Mouse (Mus musculus) T-helper 1 cell (primary cell): ENCODE data around the gene Ifna1.
"Not testable (repeated sequence)": the region's sequence is repeated elsewhere in the genome, so short reads cannot be mapped to it uniquely, and the experiment has no call there.

Experiments used
- in situ Hi-C: fragments of 300-600 bp; cut with MboI, MseI; formaldehyde crosslinking; loops from one replicate; pipeline ENCODE4 v1.15.1; 2025; ENCODE audit warnings: high pct_unique_total_duplicates

Gene Ifna1

DNA sequence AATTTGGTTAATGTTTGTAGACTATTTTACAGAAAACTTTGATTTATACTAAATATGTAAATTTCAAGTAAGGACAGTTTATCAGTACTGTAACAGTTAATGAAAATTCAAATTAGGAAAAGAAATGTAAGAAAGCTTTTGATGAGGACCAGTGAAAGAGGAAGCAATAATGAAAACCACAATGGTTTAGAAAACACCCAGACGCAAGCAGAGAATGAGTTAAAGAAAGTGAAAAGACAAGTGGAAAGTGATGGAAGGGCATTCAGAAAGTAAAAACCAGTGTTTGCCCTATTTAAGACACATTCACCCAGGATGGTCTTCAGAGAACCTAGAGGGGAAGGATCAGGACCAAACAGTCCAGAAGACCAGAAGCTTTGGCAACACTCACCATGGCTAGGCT lies at the start of gene Ifna1:
Gene Ifna1, plus strand, starts transcription at position 390 of the 400 bp plus-strand sequence.
- in situ Hi-C loops: no loop called here

DNA sequence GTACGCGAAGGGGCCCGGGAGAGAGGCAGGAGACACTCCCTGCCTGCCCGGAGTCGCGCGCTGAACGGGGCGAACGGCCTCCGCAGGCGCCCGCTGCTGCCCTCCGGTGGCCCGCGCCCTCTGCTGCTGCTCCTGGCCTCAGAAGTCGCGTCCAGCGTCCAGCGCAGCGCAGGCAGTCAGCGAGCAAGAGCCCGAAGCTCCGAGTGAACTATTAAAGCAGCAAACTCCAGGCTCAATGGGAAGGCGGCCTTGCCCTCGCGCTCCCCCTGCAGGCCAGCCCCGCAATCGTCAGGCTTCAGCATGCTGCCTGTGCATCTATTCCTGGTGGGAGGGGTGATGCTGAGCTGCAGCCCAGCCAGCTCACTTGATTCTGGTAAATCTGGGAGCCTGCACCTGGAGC lies 46.9 kb upstream of the Ifna1 start, which contains the start of gene Gm13287:
Gene Gm13287, plus strand, starts transcription at position 301 of the 400 bp plus-strand sequence.
- in situ Hi-C loops: not testable (repeated sequence)

DNA sequence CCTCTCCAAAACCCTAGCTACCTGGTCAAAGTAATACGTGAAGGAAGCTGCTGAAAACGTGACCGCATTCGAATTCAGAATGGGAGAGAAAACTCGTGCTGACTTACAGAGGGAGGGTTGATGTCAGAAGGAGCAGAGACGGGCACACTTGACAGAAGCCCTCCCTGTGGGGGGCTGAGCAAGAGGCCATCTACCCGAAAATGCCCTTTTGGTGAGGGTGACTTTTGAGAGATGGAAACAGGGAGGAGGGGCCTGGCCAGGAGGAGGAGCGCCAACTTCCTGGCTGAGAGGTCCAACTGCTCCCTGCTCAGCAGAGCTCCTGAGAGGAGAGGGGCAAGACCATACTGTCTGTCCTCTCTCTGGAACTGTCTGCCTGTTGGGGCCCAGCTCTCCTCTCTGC lies 44.7 kb upstream of the Ifna1 start, which contains the start of gene Gm13288:
Gene Gm13288, plus strand, starts transcription at position 301 of the 400 bp plus-strand sequence.
- in situ Hi-C loops: loop anchor here (5.0 kb wide), 1 partner anchor 33 kb away; the partner anchor contains the start of gene Gm13290

DNA sequence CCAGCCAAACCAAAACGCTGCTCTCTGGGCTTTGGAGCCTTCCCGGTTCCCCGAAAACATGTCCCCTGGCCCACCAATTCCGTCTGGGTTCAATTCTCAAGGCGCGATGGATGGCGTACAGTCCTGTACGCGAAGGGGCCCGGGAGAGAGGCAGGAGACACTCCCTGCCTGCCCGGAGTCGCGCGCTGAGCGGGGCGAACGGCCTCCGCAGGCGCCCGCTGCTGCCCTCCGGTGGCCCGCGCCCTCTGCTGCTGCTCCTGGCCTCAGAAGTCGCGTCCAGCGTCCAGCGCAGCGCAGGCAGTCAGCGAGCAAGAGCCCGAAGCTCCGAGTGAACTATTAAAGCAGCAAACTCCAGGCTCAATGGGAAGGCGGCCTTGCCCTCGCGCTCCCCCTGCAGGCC lies 44.1 kb upstream of the Ifna1 start:
- in situ Hi-C loops: loop anchor here (5.0 kb wide), 1 partner anchor 33 kb away; the partner anchor contains the start of gene Gm13290

DNA sequence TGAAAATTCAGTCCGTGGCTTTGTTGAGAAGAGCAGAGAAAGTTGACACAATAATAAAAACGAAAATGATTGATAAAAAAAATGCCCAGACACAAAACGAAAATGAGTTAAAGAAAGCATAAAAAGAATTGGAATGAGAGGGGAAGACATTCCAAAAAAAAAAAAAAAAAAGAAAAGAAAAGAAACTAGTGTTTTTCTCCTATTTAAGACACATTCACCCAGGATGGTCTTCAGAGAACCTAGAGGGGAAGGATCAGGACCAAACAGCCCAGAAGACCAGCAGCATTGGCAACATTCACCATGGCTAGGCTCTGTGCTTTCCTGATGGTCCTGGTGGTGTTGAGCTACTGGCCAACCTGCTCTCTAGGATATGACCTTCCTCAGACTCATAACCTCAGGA lies 34.0 kb upstream of the Ifna1 start, which contains the start of gene Ifna7:
Gene Ifna7, plus strand, starts transcription at position 301 of the 400 bp plus-strand sequence.
- in situ Hi-C loops: no loop called here

DNA sequence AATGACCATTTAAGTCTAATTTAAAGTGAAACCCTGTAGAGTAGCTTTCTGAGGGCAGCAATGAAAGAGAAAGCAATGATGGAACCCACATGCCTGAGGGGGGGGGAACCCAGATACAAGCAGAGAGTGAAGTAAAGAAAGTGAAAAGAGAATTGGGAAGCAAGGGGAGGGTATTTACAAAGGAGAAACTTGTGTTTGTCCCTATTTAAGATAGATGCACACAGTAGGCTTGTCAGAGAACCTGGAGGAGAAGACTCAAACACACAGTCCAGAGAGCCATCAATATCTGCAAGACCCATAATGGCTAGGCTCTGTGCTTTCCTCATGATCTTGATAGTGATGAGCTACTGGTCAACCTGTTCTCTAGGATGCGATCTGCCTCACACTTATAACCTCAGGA lies 30.2 kb upstream of the Ifna1 start, which contains the start of gene Ifna11:
Gene Ifna11, plus strand, starts transcription at position 301 of the 400 bp plus-strand sequence.
- in situ Hi-C loops: no loop called here

DNA sequence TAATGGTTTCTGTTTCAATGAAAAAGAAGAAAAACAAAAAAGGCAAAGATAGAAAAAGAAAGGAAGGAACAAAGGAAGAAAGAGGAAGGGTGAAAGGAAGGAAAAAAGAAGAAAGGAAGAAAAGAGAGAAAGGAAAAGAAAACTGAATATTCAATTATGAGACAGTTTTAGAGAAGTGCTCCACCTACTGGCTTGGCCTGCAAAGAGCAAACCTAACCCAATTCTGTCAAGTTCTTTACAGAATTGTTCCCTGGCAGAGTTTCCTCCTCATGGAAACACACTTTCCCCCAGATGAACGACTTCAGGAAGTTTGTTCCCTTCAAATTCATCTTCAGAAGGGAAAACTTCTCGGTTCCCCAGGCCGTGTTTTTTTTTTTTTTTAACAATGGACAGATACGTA lies 26.9 kb upstream of the Ifna1 start:
- in situ Hi-C loops: no loop called here

DNA sequence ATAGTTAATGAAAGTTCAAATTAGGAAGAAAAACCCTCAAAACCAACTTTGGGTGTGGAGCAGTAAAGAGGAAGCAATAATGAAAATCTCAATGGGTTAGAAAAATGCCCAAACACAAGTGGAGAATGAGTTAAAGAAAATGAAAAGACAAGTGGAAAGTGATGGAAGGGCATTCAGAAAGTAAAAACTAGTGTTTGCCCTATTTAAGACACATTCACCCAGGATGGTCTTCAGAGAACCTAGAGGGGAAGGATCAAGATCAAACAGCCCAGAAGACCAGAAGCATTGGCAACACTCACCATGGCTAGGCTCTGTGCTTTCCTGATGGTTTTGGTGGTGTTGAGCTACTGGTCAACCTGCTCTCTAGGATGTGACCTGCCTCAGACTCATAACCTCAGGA lies 22.8 kb upstream of the Ifna1 start, which contains the start of gene Ifna6:
Gene Ifna6, plus strand, starts transcription at position 301 of the 400 bp plus-strand sequence.
- in situ Hi-C loops: not testable (repeated sequence)

DNA sequence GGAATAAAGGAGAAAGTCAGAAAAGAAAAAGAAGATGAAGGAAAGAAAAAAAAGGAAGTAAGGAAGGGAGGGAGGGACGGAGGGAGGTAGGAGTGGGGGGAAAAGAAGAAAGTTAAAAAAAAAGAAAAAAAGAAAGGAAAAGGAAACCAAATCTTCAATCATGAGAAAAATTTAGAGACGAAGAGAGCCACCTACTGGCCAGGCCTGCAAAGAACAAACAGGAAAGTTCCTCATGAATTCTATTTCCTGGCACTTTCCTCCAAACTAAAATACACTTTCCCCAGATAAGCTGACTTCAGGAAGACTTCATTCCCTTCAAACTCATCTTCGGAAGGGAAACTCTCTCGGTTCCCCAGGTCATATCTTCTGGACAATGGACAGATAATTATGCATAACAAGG lies 19.4 kb upstream of the Ifna1 start:
- in situ Hi-C loops: no loop called here

DNA sequence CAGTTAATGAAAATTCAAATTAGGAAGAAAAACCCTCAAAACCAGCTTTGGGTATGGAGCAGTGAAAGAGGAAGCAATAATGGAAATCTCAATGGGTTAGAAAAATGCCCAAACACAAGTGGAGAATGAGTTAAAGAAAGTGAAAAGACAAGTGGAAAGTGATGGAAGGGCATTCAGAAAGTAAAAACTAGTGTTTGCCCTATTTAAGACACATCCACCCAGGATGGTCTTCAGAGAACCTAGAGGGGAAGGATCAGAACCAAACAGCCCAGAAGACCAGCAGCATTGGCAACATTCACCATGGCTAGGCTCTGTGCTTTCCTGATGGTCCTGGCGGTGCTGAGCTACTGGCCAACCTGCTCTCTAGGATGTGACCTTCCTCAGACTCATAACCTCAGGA lies 14.7 kb upstream of the Ifna1 start, which contains the start of gene Ifna5:
Gene Ifna5, plus strand, starts transcription at position 301 of the 400 bp plus-strand sequence.
- in situ Hi-C loops: not testable (repeated sequence)

DNA sequence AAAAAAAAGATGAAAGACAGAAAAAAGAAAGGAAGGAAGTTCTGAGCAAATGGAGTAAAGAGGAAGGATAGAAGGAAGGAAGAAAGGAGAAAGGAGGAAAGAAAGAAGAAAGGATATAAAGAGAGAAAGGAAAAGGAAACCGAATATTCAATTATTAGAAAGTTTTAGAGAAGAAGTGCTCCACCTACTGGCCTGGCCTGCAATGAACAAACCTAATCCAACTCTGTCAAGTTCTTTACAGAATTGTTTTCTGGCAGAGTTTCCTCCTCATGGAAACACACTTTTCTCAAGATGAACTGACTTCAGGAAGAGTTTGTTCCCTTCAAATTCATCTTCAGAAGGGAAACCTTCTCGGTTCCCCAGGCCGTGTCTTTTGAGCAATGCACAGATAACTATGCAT lies 11.1 kb upstream of the Ifna1 start:
- in situ Hi-C loops: no loop called here

DNA sequence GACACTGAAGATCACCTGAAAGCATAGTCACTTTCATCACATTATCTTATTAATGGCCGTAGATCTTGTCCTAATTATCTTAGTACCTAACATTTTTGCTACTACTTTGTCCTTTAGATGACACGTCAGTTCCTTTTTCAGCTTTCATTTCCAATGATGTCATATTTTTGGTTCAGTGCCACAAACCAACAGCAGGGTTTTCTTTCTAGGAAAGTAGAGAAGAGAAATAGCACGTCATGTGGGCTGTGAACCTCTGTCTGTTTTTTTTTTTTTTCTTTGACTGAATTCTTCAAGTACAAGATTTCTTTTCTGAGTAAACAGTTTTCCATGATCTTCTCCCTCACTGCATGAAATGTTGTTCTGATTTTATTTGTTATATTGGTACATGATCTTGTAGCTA lies 9.8 kb upstream of the Ifna1 start:
- in situ Hi-C loops: no loop called here

DNA sequence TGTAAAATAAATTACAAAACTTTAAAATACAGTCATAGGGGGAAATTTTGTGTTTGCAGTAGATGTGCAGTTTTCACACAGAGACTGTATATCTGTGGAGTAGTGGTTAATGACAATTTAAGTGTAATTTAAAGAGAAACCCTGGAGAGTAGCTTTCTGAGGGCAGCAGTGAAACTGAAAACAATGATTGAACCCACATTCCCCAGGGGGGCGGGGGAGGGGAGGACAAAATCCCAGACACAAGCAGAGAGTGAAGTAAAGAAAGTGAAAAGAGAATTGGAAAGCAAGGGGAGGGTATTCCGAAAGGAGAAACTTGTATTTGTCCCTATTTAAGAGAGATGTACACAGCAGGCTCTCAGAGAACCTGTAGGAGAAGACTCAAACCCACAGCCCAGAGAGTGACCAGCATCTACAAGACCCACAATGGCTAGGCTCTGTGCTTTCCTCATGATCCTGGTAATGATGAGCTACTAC lies 8.4 kb upstream of the Ifna1 start, which contains the start of gene Ifna4:
Gene Ifna4, plus strand, starts transcription at position 424 of the 474 bp plus-strand sequence.
- in situ Hi-C loops: no loop called here

DNA sequence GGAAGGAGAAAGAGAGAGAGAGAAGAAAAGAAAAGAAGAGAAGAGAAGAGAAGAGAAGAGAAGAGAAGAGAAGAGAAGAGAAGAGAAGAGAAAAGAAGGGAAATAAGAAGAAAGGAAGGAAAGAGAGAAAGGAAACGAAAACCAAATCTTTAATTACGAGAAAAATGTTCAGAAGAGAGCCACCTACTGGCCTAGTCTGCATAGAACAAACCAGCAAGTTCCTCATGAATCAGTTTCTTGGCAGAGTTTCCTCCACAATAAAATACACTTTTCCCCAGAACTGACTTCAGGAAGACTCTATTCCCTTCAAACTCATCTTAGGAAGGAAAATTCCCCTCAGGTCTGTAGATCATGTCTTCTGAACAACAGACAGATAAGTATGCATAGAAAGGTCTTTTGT lies 4.6 kb upstream of the Ifna1 start:
- in situ Hi-C loops: no loop called here

DNA sequence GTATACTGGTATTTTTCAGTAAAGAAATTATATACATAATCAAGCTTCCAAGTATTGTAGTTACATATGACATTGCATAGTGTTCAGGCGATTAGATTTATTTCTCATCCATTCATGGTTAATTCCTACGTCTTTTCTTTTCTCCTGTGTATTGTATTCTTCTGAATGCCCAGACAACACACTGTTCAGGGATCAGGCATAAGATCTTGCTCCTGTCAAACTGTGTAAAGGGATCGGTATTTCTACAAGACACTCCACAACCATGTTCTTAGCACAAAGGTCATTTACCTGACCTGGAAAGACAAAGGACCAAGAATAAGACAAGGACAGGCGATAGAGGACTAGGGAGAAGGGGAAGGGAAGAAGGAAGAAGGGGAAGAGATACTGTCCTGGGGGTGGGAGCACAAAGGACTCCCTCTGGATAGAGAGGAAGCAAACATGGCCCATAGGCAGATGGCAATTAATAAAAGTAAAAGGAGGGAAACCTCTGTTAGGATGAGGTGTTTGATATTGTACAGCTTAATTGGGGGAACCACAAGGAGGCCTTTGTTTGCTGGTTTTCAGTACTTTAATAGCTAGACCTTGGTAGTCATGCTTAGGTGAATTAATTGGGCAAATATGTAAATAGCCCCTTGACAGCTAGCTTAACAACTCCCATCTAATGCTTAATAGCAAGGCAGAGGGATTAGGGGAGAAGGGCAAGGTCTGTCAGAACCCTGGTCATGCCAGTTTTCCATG lies 1.3 kb downstream of the Ifna1 start:
- in situ Hi-C loops: no loop called here

DNA sequence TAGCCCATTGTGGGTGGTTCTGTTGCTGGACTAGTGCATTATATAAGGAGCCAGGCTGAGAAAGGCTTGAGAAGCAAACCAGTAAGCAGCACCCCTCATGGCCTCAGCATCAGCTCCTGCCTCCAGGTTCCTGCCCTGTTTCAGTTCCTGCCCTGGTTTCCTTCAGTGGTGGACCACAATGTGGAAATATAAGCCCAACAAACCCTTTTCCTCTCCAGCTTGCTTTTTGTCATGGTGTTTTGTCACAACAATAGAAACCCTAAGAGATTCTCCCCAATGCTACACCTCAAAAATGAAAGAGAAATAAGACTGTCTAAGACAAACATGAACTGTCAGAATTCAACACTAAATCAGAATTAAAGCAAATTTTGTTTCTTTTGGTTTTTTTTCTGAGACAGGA lies 9.3 kb downstream of the Ifna1 start:
- in situ Hi-C loops: no loop called here

DNA sequence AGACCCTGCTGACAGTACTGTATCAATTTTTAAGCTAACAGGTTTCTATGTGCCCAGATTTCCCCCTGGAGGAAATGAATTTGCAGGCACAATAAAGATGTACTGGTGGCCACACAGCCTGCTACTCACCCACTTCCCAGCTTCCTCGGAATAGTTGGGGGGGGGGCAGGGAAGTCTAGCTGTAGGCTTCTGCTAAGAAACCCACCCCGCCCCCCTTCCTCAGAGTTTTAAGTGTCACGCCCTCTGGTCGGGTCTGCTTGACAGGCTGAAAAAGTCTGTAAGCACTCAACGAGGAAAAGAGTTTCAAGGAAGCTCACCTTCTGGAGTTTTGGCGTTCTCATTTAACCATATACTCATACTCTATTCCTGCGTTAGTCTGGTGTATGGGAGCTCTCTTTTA lies 13.4 kb downstream of the Ifna1 start:
- in situ Hi-C loops: no loop called here

DNA sequence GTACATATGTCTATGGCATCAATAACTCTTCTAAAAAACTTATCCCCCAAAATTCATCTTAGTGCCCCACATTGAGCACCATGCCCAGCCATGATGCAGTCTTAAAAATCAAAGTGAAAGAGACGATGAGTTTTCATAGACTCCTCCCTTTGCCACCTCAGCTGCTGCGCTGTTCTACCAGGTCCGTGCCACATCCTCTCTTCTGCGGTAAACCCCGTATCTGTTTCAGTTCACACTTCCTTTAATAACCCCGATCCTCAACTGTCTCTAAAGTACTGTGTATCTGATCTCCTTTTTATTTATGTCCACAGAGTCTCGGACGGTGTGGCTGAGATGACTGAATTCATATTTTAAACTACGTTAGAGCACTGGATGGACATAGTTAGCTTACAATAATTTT lies 14.7 kb downstream of the Ifna1 start:
- in situ Hi-C loops: no loop called here

DNA sequence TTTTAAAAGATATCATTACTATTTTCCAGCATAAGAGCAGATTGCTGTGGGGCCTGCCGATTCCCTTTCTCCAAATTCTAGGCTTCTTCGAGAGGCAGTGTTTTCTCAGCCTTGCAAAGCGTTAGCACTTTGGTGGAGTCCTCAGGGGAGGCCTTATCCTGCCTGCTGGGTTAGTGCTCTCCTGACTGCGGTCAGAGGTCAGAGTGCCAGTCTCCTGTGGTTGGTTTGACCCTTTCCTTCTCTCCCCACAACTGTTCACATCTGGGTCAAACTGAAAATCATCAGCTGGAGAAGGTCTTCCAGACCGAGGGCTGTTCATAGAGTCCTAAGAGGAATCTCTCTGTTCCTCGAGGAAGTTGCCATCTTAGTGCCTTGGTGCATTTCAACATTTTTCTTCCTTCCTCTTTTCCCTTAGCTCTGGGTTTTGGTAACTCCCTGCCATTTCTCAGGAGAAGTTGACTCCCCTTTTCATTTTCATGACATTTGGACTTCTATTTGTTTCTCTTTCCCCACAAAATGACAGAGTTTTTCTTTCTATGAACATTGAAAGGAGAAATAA lies 15.2 kb downstream of the Ifna1 start:
- in situ Hi-C loops: no loop called here

DNA sequence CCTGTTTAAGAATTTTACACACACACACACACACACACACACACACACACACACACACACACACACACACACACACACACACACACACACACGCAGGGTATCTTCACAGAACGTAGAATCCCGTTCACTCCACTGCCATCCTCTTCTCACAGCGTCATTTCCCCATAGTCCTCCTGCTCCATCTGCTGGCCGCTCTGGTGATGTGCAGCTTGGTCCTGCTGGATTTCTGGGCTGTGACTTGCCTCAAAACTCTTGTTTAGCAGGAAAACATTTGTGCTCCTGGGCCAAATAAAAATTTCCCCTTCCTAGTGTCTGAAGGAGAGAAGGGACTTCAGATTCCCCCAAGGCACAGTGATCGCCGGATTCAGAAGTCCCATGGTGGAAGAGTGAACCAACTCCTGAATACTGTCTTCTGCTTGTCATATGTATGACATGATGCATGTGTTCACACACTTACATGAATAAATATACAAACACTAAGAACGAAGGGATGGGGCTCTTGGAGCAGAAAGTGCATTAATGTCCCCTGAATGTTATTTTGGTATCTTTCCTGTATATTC lies 17.6 kb downstream of the Ifna1 start:
- in situ Hi-C loops: no loop called here

DNA sequence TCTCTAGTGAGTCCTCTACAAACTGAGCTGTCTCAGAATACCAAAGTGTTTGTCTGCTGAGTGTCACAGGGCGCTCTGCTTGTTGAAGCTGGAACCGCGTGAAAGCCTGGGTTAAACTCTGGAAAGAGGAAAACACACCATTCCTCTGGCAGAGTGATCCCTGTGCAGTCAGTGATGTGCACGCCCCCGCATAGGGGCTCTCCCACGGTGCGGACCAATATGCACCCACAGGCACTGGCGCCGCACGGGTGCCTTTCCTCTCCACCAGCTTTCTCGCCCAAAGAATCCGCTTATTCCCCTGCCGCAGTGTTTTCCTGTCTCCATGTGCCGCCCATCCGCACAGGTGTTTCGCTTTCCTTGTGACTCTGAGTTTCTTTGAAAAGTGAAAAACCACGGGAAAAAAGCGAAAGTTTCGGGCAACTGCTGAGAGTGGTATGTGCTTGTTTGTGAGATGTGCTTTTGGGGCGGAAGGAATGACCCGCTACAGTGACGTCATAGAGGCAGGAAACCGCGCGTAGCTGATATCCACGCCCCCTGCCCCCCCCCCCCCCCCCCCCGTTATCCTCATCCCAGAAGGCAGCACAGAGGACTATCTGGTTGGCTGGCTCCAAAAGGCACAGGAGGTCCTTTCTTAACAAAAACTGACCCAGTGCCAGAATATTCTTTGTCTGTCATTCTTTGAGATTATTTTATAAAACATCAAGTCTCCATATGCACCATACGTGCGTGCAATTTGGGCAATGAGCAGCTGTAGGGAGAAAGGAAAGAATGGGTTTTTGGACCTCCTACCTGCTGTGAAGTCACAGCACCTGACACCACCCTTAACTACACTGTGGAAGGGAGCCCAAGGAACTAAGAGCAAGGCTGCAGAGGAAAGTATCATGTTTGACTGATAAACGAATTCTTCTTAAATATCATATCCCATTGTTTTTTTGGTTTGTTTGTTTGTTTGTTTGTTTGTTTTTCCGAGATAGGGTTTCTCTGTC lies 18.3 kb downstream of the Ifna1 start:
- in situ Hi-C loops: no loop called here
